Mouse (Mus musculus): ENCODE measurements around the gene Gemin4.
"Not testable (repeated sequence)": the region's sequence is repeated elsewhere in the genome, so short reads cannot be mapped to it uniquely, and the experiment has no call there.

Gemin4 gene

DNA sequence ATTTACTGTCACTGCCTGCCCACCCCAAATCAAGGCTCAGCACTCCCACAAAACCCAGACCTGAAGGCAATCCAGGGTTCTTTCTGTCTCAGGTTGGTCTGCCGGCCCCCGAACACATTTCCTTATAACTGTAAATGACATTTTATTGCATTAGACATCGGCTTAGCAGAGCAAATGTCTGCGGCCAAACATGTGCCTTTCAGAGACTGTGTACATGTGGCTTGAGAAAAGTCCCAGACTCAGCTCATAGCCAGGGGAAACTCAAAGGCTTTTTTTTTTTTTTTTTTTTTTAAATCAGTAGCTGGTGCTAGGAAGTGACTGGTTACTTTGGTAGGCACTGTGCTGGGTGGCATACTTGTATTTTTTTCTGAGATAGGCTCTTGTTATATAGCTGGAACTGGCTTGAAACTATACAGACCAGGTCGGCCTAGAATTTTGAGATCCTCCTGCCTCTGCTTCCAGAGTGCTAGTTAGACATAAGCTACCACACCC lies 1.4 kb downstream of the Gemin4 start:
- DNase-seq (ENCODE audit: low spot score) = no peak

DNA sequence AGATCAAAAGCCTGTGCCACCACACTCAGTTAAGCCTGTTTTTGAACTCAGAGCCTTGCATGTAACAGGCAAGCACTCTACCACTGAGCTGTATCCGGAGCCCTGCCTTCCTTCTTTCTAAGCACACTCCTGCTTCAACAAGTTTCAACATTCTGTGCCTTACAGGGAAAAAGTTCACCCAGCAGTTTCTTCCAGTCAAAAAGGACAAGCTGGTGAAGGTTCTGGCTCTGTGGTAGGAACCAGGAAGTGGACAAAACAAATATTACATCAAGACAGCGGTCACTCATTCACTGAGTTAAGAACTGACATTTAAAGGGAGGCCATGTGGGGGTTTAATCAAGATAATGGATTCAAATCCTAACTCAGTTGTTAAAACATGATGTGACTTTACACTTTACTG lies 2.5 kb downstream of the Gemin4 start:
- no peak for DNase-seq (ENCODE audit: low spot score)

DNA sequence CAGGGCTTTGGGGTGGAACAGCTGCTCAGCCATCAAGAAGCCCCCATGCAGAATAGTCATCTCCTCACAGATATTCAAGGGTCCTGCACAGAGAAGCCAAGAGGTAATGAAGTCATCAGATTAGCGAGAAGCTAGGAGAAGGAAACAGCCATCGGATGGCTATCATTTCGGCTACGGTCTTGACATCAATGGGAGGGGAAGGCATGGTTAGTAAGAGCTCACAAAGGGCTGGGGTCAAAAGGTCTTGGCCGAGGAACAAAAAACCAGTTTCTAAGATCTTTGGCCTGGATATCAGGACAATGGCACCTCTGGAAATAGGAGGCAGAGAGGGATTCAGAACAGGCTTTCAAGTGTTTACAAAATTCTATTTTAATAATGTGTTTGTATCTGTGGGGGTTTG lies 3.6 kb downstream of the Gemin4 start:
- DNase-seq (ENCODE audit: low spot score) = no peak

DNA sequence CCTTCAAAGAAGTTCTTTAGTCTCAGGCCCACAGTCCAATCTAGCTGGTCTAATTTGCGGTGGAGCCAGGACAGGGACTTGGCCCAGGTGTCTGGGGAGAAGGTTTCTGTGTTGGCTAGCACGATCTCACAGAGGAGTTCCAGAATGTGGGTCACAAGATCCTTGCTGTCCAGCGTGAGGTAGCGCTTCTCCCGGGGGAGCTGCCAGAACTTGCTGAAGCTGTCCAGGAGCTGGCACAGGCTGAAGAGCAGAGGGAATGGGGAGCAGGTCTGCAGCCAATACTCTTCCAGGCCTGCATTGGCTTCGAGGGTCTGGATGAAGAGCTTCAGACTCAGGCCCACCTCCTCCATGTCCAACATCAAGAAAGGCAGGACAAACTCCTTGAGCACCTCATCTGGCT lies 5.9 kb downstream of the Gemin4 start:
- DNase-seq (ENCODE audit: low spot score) = not testable (repeated sequence)

DNA sequence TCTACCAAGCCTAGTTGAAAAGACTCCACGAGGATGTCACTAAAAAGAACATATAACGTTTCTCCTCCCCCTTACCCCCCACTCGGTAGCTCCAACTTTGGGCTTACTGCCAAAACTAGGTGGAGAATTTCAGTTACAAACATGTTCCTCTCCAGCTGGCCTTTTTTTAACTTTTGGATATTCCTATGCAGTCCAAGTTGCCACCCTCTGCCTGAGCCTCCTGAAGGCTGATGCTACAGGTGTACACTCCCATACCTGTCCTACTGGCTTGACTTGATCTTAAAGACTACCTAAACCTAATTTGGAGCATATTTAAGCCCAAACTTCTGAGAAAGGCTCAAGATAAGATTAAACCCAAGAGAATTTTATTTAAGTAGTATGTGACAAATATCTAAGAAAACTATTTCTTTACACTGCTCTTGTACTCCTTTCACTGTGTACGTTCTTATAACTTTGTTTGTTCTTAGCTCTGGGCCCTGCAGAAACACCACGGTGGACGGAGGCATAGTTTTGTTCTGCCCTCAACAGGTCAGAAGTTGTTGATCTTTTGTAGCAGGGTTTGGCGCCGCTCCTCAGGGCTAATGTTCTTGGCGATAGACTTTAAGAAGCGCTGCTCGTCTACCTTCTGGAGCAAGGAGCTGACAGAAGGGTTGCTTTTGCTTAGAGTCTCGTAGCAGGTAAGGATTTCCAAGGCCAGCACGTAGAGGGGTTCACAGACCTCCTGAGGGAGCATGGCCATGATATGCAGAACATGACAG lies 7.1 kb downstream of the Gemin4 start:
- no peak for DNase-seq (ENCODE audit: low spot score)

DNA sequence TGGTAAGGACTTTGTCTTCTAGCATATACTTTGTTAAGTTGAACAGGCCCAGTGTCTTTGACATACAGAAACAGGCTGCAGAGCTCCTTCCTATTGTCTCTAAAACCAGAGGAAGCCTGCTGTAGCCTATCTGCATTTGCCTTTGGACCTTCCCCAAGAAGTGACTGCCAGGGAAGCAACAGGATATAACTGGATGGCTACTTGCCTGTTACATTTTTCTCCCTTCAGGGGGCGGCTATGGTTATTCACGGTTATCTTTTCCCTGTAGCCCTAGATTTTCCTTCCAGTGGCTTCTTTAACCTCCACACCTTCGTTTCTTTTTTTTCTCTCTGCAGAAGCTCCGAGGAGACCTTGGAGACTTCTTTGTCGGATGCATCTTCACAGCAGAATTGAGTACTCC lies 10.7 kb downstream of the Gemin4 start:
- no peak for DNase-seq (ENCODE audit: low spot score)

DNA sequence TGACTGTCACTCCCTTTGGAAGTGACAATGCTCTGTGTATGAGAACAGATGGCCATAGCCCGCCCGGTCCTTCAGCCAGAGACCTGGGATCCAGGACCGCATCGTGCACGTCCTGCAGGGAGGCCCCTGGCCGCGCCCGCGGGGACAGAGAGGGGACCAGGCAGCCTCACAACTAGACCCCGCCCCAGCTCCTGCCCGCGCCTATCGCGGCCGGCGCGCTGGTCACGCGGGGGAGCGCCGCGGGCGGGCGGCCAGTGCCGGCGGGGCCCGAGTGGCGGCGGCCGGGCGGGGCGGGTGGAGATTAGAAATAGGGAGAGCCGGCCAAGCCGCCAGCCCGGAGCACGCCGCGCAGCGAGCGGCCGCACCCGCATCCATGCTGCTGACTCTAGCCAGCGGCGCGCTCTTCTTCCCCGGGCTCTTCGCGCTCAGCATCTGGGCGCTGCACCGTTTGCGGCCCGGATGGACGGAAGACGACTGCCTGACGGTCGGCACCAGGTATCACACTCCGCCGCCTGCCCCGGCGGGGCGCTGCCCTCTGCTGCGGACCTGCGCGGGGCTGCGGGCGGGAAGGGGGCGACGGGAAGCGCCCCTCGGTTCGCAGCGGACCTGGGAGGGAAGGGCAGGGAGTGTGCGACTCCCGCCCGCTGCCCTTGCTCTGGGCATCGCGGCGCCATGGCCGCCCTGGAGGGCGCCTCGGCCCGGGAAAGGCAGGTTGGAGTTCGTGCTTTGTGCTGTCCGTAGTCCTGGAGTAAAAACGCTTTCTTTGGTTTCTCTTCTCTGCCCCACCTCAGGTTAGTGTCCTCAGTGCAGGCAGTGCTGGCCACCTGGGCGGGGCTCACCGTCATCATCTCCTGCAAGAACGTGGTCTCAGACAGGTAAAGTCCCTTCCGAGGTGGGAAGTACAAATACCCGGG lies 15.4 kb downstream of the Gemin4 start:
- peak; percentile 87 for DNase-seq (ENCODE audit: low spot score)

DNA sequence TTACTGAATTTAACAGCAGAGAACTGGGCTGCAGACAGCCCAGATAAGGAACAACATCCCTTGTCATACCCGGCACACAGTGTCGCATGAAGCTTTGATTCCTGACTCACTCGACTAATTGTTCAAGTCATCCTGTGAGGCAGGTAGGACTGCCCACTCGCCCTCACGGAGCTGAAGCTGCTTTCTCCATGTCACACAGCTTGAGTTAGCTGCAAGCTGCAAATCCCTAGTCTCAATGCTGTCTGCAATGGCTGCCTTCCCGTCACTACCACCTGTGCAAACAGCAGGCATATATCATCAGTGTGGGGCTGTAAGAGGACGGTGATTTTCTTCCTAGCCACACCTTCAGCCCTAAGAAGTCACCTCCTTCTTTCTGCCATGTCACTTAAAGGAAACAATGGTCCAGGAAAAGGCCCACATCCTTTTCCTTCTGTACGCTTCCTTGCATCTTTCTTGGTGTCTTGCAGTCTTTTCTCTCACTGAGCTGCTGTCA lies 20.4 kb downstream of the Gemin4 start:
- DNase-seq (ENCODE audit: low spot score) = no peak

DNA sequence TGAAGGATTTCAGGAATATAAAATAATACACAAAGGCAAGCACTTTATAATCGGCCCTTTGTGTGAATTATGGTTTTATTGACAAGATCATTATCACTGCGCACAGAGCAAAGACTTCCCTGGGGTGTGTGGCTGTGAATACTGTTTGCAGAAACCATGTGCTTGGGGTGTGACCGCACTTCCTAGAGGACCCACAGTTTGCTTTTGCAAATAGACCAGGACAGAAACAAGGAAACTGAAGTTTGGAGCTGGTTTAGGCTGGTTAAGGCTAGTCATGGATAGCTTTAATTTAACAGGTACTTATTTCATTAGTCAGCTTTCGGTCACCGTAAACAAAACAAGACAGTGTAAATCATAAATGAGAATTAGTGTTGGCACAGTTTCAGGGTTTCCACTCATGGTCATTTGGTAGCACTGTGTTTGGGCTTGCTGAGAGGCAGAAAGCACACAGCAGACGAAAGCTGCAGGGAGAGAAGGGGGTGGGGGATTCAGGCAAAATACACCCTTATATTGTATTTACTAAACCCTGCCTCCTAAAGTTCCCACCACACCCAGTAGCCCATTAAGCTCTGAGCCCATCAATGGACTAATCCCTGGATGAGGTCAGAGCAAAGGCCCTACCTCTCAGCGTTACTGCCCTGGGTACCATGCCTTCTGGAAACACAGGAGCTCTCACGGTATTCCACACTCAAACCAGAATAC lies 21.0 kb downstream of the Gemin4 start:
- DNase-seq (ENCODE audit: low spot score) = no peak

DNA sequence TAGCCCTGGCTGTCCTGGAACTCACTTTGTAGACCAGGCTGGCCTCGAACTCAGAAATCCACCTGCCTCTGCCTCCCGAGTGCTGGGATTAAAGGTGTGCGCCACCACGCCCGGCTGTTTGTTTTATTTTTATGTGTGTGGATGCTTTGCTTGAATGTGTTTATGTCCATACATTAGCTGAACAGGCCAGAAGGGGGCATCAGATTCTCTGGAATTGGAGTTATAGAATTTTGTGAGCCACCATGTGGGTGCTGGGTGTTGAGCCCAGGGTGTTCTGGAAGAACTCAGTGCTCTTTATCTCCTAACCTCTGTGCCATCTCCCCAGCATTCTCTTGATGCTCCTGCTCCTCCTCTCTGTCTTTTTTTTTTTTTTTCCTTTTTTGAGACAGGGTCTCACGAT lies 30.6 kb downstream of the Gemin4 start:
- DNase-seq (ENCODE audit: low spot score) = no peak

DNA sequence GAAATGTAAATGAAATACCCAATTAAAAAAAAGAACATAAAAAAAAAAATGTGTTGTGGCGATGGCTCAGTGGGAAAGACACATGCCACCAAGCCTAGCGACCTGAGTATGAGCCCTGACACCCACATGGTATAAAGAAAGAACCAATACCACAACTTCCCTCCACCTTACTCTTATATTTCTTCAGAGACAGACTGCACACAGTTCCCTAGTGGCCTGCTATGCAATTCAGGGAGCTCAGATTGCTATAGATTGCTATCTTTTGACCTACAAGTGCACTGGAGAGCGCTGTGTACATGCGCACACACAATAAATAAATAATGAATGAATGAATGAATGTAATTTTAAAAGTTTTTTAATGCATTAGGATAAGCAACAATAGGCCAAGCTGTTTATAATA lies 33.7 kb downstream of the Gemin4 start:
- DNase-seq (ENCODE audit: low spot score) = no peak

DNA sequence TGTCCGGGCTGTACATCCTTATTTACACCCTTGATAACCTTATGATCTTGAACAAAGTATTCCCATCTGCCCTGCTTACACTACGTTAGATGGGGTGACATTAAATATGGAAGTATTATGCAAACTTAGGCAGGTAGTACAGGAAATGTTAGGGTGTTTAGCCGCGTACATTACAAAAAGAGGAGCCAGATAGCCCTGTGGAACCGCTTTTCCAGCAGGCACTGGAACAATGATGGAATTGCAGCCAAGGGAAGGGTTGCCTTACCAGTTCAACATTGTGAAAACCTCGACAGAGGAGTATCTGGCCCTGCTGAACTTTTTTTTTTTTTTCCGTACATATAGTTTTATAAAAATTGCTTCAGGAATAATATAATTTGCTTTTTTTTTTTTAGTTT lies 37.3 kb downstream of the Gemin4 start:
- DNase-seq (ENCODE audit: low spot score) = no peak

DNA sequence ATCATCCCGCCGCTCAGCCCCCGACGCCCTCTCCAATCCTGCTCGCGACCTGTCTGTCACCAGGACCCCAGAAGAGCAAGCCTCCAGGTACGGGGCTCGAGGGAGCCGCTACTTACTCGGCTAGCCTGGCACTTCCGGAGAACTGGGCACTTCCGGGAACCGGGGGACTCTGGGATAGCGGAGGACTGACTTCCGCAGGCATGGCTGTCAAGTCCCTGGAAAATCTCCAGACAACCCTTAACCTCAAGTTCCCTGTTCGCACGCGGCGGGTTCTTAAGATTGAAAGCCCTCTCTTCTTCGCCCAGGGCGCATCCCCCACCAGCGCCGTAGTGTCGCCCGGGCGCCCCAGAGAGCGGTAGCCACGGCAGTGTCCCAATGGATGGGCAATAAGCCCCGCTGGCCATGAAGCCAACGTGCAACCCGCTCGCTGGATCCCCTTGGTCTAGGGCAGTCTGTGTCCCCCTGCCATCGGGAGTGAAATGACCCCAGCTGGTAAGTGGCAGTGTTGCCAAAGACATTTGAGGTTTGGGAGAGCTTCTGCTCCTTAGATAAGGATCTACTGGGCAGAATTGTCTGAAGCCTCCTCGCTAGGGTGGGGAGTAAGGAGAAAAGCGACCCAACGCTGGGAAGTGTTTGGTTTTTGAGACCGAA lies 37.8 kb downstream of the Gemin4 start, which contains the start of the genes Vps53 and Fam57a:
Vps53 (minus strand) TSS at position 153 of the 651 bp plus-strand sequence.
Fam57a (plus strand) TSS at position 177 of the 651 bp plus-strand sequence.
- peak; percentile 91 for DNase-seq (ENCODE audit: low spot score)

DNA sequence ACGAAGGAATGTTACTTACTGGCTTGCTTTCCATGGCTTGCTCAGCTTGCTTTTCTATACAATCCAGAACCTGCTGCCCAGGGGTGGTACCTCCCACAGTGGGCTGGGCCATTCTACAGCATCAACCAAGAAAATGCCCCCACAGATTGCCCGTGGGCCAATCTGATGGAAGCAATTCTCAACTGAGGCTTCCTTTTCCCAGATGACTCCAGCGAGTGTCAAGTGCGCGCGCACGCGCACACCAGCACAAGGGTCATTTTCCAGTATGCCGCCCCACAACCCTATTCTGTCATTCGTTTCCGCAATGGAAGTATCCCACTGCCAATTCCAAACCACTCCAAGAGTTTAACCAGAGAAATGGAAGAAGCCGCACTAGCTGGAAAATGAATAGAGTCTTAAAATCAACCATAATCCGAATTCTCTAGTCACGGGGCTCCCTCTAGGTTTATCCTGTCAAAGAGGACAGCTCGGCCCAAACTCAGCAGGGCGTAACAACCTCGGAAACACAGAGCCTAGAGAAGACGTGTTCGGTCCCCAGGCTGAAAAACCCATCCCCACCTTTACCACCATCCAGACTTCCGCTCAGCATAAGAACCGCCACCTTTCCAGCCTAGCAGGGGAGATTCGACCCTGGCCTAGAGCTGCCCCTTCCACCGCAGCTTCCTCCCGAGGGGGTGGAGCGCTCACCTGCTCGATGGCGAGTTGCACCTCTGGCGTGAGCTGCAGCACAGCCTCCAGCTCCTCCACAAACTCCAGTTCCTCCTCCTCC lies 38.6 kb downstream of the Gemin4 start:
- peak; percentile 54 for DNase-seq (ENCODE audit: low spot score)

DNA sequence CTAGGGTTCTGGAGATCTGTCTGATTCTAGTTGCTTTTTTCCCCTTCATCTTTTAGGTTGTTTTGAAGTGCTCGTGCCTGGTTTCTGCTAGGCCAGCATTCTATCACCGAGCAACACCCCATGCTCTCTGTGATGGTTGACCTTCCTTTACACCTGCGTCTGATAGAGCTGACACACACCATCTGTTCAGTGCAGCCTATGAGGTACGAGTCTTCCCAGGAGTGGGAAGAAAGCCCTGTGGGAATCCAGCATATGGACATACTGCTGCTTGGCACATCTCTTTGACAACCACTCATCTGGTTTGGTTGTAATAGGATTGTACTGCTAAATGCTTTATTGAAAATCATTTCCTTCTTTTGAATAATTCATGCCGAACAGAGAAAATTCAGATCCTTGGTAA lies 47.3 kb downstream of the Gemin4 start:
- DNase-seq (ENCODE audit: low spot score) = no peak

DNA sequence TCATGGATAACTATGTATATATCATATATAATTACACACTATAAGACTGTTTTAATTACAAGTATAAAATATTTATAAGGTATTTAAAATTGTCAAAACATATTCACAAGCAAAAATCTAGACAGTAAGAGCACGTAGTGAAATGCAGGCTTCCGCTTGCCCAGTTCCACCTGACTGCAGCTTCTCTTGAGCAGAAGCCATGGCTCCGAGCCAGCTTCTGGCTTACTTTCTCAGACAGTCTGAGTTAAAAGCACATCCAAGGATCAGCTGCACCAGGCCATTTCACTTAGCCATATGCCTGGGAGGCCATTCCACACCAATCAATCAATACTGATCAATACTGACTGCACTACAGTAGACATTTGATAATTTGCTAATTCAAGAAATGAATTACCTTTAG lies 48.5 kb downstream of the Gemin4 start:
- DNase-seq (ENCODE audit: low spot score) = no peak

DNA sequence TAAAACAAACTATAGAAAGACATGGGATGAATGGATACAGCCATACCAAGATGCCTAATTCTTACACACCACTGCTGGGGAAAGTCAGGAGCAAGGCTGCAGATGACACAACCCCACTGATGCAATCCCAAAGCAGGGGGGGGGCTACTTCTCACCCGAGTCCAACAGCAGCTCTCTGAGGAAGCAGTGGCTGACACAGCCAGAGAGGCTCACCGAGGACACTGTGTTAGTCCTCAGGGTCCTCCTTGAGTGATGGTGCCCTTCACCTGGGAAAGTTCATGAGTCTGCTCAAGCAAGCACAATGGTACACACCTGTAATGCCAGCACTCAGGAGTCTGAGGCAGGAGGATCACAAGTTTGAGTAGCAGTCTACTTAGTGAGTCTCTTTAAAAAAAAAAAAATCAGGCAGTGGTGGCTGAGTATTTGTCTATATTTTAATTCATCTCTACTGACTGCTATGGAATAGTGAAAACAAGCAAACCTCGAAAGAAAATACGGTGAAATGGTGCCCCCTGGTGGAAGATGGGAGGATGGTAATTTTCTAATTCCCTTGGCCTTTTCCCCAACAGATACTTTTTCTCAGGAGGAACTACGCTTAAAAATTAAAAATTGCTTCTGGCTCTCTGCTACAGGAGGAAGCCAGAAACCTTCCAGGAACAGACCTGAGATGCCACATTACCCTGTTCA lies 50.2 kb downstream of the Gemin4 start:
- peak; percentile 76 for DNase-seq (ENCODE audit: low spot score)

DNA sequence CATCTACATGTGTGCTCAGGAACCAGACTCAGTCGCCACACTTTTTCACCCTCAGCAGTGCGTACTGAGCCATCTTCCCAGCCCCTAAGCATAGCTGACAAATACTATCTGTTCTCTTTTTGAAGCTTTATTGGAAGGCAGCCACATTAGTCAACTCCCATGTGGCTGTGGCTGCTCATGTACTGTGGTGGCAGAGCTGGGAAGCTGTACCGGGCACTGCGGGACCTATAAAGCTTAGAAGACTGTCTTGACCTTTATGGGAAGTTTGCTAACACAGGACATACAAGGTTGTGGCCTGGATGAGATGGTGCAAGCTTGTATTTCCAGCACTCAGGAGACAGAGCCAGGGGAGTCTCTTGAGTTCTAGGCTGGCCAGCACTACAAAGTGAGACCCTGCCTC lies 50.8 kb downstream of the Gemin4 start:
- peak; percentile 30 for DNase-seq (ENCODE audit: low spot score)
